Mouse (Mus musculus) MN1 (cell line): ENCODE results near the gene Tmtc1.

Experiments used
- DNase-seq: peaks from one replicate; pipeline ENCODE4 v3.0.0-alpha.2; 2016; ENCODE audit warnings: low spot score

Gene Tmtc1

GRCm38 (mm10) chr6:148315106-148315505 is 129.1 kb downstream of the Tmtc1 start:
- no peak for DNase-seq

DNA sequence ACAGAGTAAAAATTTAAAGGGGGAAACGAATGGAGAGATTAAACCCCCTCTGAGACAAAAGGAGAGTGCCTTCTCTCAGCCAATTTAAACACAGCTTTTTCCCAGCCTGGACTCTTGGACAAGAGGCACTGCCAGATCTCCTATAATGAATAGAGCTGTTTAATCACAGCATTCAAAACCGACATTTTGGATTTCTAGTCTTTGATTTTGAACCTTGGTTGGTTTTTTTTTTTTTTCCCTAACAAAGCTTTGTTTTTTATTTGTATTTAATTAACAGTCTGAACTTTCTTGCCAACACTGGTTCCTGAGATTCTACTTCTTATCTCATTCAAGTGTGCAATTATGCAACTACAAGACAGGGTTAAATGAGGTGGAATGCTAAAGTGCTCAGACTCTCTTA is 133.2 kb downstream of the Tmtc1 start:
- no peak for DNase-seq

DNA sequence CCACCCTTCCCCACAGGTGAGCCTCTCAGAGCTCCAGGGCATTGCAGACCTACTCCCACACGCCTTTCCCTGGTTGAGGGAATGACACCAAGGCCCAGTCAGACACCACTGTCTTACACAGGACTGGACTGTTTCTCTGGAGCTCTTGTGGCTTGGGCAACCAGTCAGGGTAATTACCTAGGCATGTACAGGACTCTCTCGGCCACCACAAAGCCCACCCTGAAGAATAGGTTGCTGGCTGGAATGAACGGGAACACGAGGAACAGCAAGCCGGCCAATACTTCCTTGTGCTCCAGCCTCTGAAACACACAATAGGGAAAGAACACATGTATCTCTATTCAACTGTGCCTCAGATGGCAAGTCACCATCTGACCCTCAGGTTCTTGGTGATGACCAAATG is 138.4 kb downstream of the Tmtc1 start:
- no peak for DNase-seq

GRCm38 (mm10) chr6:148305191-148305590 is 139.0 kb downstream of the Tmtc1 start:
- no peak for DNase-seq

- no peak for DNase-seq
Observed at GRCm38 (mm10) chr6:148302261-148302660, 141.9 kb downstream of the Tmtc1 start.

GRCm38 (mm10) chr6:148297086-148297485 is 147.1 kb downstream of the Tmtc1 start:
- no peak for DNase-seq

- DNase-seq, result no peak
Observed at GRCm38 (mm10) chr6:148296418-148296817, 147.8 kb downstream of the Tmtc1 start.

GRCm38 (mm10) chr6:148294506-148294905 is 149.7 kb downstream of the Tmtc1 start:
- DNase-seq, result no peak

- no peak for DNase-seq
Observed at GRCm38 (mm10) chr6:148290865-148291264, 153.3 kb downstream of the Tmtc1 start.

- DNase-seq, result no peak
Observed at GRCm38 (mm10) chr6:148283224-148283881, 160.8 kb downstream of the Tmtc1 start.

- no peak for DNase-seq
Observed at GRCm38 (mm10) chr6:148279240-148279639, 164.9 kb downstream of the Tmtc1 start.

- DNase-seq, result no peak
Observed at GRCm38 (mm10) chr6:148276418-148276817, 167.8 kb downstream of the Tmtc1 start.

- no peak for DNase-seq
Observed at GRCm38 (mm10) chr6:148275046-148275445, 169.1 kb downstream of the Tmtc1 start.

DNA sequence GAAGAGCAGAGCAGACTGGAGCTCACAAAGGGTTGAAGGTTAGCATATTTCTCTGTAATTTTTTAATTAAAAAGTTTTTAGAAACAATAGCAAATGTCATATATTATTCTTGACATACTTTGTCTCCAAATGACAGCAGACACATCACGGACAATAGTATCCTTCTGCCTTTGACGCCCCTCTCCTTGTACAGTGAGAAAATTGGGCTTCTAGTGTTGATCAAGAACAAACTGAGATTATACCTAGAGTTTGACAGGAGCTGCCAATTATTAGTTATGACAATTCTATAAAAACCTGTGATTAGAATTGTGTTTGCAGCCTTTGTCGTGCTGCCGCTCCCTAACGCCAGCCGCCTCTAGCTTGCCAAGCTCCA is 183.5 kb downstream of the Tmtc1 start:
- no peak for DNase-seq

DNA sequence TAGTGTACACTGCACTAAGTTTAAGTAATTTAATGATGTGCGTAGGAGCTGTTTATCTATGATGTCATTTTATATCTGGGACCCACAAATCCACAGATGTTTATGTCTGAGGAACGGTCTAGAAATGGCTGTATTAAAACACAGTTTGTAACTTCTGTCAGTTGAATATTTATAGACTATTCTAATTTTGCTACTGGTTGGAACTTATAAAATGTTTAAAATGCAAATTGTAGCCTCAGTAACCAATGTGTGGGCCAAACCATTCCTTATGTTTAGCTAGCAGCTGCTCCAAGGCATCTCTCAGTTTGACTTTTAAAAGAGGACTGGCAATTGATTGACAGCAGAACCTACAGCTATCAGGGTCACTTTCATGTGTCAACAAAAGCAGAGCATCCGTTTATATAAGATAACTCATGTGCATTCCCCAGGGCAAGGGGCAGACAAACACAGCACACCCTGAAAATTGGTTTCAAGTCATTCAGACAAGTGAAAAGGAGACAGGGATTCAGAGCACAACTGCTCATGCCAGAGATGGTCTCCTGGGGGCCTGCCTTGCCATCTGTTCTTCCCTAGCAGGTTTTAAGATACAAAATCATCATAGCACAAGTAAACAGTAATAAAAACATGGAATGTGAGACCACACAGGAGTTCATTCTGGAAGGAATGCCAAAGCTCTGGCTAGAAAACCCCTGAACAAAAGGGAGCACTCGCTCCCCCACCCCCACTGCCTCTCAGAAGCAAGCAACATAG is 184.0 kb downstream of the Tmtc1 start:
- DNase-seq, result no peak

- DNase-seq, result no peak
Observed at GRCm38 (mm10) chr6:148259074-148259473, 185.1 kb downstream of the Tmtc1 start.

DNA sequence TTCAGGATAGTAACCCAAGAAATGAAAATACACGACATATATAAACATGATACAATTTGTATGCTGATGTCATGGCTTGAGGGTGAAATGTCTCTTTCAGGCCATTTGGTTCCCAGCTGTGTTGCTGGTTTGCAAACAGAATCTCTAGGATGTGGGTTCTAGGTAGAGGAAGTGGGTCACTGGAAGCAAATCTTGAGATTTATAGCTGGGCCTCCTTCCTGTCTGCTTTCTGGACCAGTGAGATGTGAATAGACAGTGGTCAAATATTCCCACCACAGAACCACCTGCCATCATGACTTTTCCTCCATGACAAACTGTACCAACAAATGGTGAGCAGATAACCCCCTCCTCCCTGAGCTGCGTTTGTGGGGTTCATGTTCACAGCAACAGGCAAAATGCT is 186.4 kb downstream of the Tmtc1 start:
- DNase-seq, result no peak

DNA sequence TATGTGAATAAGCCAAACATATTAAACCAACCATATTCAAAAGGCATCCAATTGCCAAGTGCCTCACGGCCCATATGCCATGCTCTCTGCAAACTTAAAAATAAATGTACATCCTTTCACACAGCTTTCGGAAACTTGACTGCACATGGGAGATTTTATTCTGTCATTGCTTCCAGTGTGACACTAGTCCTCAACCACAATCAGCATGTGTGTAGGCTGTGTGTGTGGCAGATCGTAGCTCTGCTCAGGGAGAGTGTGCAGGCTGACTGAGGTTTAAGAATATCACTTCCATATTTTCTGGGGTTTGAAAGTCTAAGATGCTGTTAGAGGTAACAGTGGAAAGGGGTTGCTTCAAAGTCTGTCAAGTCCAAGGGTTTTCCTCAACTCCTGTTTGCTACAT is 188.1 kb downstream of the Tmtc1 start:
- no peak for DNase-seq

GRCm38 (mm10) chr6:148255395-148256053 is 188.7 kb downstream of the Tmtc1 start:
- no peak for DNase-seq

- DNase-seq, result no peak
Observed at GRCm38 (mm10) chr6:148249221-148249620, 195.0 kb downstream of the Tmtc1 start.

DNA sequence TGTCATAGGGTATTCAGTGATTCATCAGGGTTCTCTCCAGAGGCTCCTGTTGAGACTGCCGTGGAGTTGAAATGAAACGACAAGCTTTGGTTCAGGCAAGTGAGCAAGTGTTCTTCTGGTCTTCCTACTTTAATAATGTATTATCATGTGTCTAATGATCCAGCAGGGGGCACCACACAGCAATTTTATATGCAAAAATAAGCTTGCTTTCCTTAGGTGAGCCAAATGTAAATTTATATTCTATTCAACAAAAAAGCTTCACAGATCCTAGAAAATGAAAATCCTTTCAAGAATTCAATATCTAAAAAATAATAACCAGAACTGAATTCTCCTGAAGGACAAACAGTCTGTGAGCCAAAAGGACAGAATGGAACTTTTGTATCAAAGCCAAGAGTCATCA is 195.6 kb downstream of the Tmtc1 start:
- peak; percentile 60 for DNase-seq

DNA sequence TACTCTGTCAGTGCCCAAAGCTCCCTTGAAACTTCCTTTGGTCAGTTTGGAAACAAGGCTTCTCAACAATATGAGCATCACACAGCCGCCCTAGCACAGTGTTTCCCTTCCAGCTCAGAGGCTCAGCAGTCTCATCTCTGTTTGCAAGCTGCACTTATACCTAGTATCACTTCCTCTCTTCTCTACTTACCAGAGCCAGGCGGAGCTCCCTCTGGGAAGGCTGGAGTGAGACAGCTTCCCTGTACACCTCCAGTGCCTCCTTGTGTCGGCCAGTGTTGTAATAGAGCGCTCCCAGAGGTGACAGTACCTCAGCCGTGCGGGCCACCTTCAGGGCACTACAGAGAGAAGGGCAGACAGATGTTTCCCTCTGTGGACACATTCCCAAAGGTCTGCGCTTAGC is 197.6 kb downstream of the Tmtc1 start:
- DNase-seq, result no peak

- no peak for DNase-seq
Observed at GRCm38 (mm10) chr6:148244836-148245235, 199.4 kb downstream of the Tmtc1 start.
